Mouse (Mus musculus) ovary, postnatal 10 days (tissue): ENCODE results near the gene Gm10306.

Source experiments
- DNase-seq: peaks from one replicate; pipeline ENCODE4 v3.0.0; 2022; ENCODE audit warnings: low spot score

Gene Gm10306

GRCm38 (mm10) chr4:94556265-94557054 lies at the start of gene Gm10306, which contains the start of gene Caap1:
Gm10306 (plus strand) TSS chr4:94556546.
Caap1 (minus strand) TSS chr4:94556796.
- peak; percentile 93 for DNase-seq

GRCm38 (mm10) chr4:94515366-94515765 lies 41.0 kb upstream of the Gm10306 start:
- DNase-seq = no peak

- DNase-seq = no peak
Observed at GRCm38 (mm10) chr4:94517631-94518030, 38.7 kb upstream of the Gm10306 start.

- no peak for DNase-seq
Observed at GRCm38 (mm10) chr4:94523321-94523720, 33.0 kb upstream of the Gm10306 start.

- DNase-seq = no peak
Observed at GRCm38 (mm10) chr4:94529448-94529847, 26.9 kb upstream of the Gm10306 start.

- DNase-seq = no peak
Observed at GRCm38 (mm10) chr4:94533205-94533604, 23.1 kb upstream of the Gm10306 start.

- no peak for DNase-seq
Observed at GRCm38 (mm10) chr4:94543041-94543440, 13.3 kb upstream of the Gm10306 start.

- no peak for DNase-seq
Observed at GRCm38 (mm10) chr4:94544321-94544720, 12.0 kb upstream of the Gm10306 start.

GRCm38 (mm10) chr4:94554955-94555494 lies 1.3 kb upstream of the Gm10306 start:
- no peak for DNase-seq

GRCm38 (mm10) chr4:94557145-94557544 lies 799 bp downstream of the Gm10306 start:
- no peak for DNase-seq

- no peak for DNase-seq
Observed at GRCm38 (mm10) chr4:94559266-94559665, 2.9 kb downstream of the Gm10306 start.

GRCm38 (mm10) chr4:94560316-94560715 lies 4.0 kb downstream of the Gm10306 start:
- DNase-seq = no peak

GRCm38 (mm10) chr4:94561954-94562648 lies 5.8 kb downstream of the Gm10306 start:
- no peak for DNase-seq

- no peak for DNase-seq
Observed at GRCm38 (mm10) chr4:94564297-94564696, 8.0 kb downstream of the Gm10306 start.

GRCm38 (mm10) chr4:94572677-94573076 lies 16.3 kb downstream of the Gm10306 start:
- no peak for DNase-seq

GRCm38 (mm10) chr4:94591765-94592381 lies 35.5 kb downstream of the Gm10306 start:
- DNase-seq = no peak

GRCm38 (mm10) chr4:94592709-94593108 lies 36.4 kb downstream of the Gm10306 start:
- DNase-seq = no peak

GRCm38 (mm10) chr4:94601395-94601794 lies 45.0 kb downstream of the Gm10306 start:
- no peak for DNase-seq

GRCm38 (mm10) chr4:94602496-94603030 lies 46.2 kb downstream of the Gm10306 start:
- DNase-seq = no peak

- DNase-seq = peak; percentile 80
Observed at GRCm38 (mm10) chr4:94603031-94603629, 46.8 kb downstream of the Gm10306 start, which contains the start of gene Plaa. Plaa (minus strand) TSS chr4:94603244.

GRCm38 (mm10) chr4:94604452-94605019 lies 48.2 kb downstream of the Gm10306 start:
- DNase-seq = no peak
